Mouse (Mus musculus): ENCODE measurements around the gene Sumo3.

- TF ChIP-seq CTCF (IDR thresholded peaks at IDR 0.05; ENCODE audit: extremely low read depth, insufficient read length, insufficient replicate concordance, low read depth, low read length): no peak
- no peak for TF ChIP-seq POLR2A (IDR thresholded peaks at IDR 0.05; ENCODE audit: low read depth, low read length)
Measured at GRCm38 (mm10) chr10:77557641-77558040, 48.3 kb upstream of the Sumo3 start.

Measured in small intestine, adult 2 months (tissue).